Mouse (Mus musculus) myocyte (in vitro differentiated cells): Measurements from ENCODE around the gene Vezf1. TPM values are rescaled to one million over a fixed set of nuclear protein-coding genes. Genes with fewer than 3 reads are reported as not detected.

Source experiments
- H3K27me3 ChIP-seq: one replicate; pipeline ENCODE4 v1.6.1; 2011; ENCODE audit not compliant: control insufficient read depth, insufficient read depth, insufficient read length
- H3K36me3 ChIP-seq: one replicate; pipeline ENCODE4 v1.6.1; 2011; ENCODE audit not compliant: control insufficient read depth, insufficient read depth
- H3K4me2 ChIP-seq: one replicate; pipeline ENCODE4 v1.6.1; 2011; ENCODE audit warnings: low read depth, control low read depth
- H3K4me3 ChIP-seq: one replicate; pipeline ENCODE4 v1.5.1; 2011; ENCODE audit warnings: mild to moderate bottlenecking, control low read depth, moderate library complexity
- H3K79me2 ChIP-seq: one replicate; pipeline ENCODE4 v1.6.1; 2011; ENCODE audit not compliant: control insufficient read depth, insufficient read depth
- H3ac ChIP-seq: one replicate; pipeline ENCODE4 v1.6.1; 2011; ENCODE audit not compliant: control insufficient read depth, insufficient read length
- CEBPB ChIP-seq: IDR thresholded peaks from 2 replicates; pipeline ENCODE4 v1.6.1; 2011; ENCODE audit warnings: mild to moderate bottlenecking, moderate library complexity; ENCODE audit not compliant: poor library complexity, insufficient read depth, severe bottlenecking
- E2F4 ChIP-seq: IDR thresholded peaks from one replicate; pipeline ENCODE4 v1.6.1; 2011; ENCODE audit warnings: mild to moderate bottlenecking, control low read depth, moderate library complexity; ENCODE audit not compliant: insufficient read depth
- MAX ChIP-seq: IDR thresholded peaks from one replicate; pipeline ENCODE4 v1.6.1; 2011; ENCODE audit warnings: low read depth, mild to moderate bottlenecking, control low read depth
- MYOD1 ChIP-seq, 3 experiments: IDR thresholded peaks; one replicate each; pipeline ENCODE4 v1.6.1; 2011; ENCODE audit warnings: control low read depth in 2 of 3, low read depth in 2 of 3, mild to moderate bottlenecking in 2 of 3, moderate library complexity in 1 of 3; ENCODE audit not compliant: insufficient read length in 2 of 3, control insufficient read depth in 1 of 3
- MYOG ChIP-seq, 3 experiments: IDR thresholded peaks; one replicate each; pipeline ENCODE4 v1.6.1; 2011; ENCODE audit warnings: control low read depth in 2 of 3, low read depth in 2 of 3, mild to moderate bottlenecking in 2 of 3; ENCODE audit not compliant: insufficient read length in 2 of 3, control insufficient read depth in 1 of 3, insufficient read depth in 1 of 3
- POLR2A ChIP-seq: IDR thresholded peaks from one replicate; pipeline ENCODE4 v1.6.1; 2011; ENCODE audit warnings: low read depth, mild to moderate bottlenecking, control low read depth, moderate library complexity; ENCODE audit not compliant: insufficient read length
- POLR2AphosphoS2 ChIP-seq: IDR thresholded peaks from one replicate; pipeline ENCODE4 v1.6.1; 2011; ENCODE audit warnings: low read depth, control low read depth; ENCODE audit not compliant: insufficient read length
- REST ChIP-seq: IDR thresholded peaks from one replicate; pipeline ENCODE4 v1.6.1; 2011; ENCODE audit warnings: mild to moderate bottlenecking, control low read depth, moderate library complexity; ENCODE audit not compliant: insufficient read depth, insufficient read length
- SRF ChIP-seq: IDR thresholded peaks from one replicate; pipeline ENCODE4 v1.6.1; 2011; ENCODE audit warnings: low read depth; ENCODE audit not compliant: control insufficient read depth, insufficient read length
- TCF12 ChIP-seq: IDR thresholded peaks from one replicate; pipeline ENCODE4 v1.6.1; 2011; ENCODE audit warnings: mild to moderate bottlenecking, control low read depth; ENCODE audit not compliant: poor library complexity, insufficient read depth, severe bottlenecking
- TCF3 ChIP-seq: IDR thresholded peaks from one replicate; pipeline ENCODE4 v1.6.1; 2011; ENCODE audit warnings: low read depth, control low read depth; ENCODE audit not compliant: insufficient read length
- USF1 ChIP-seq: IDR thresholded peaks from one replicate; pipeline ENCODE4 v1.6.1; 2011; ENCODE audit warnings: low read depth, mild to moderate bottlenecking, control low read depth, moderate library complexity
- polyA plus RNA-seq: library from polyadenylated mRNA; unstranded; fragments of >200 nt; fragmentation: generic; extraction: Trizol; gene quantifications from one replicate; pipeline ENCODE4 v1.2.1, GENCODE M21; 2012; ENCODE audit warnings: missing spikeins

Vezf1 gene
- polyA plus RNA-seq, 1 experiment, result 17.7 TPM

DNA sequence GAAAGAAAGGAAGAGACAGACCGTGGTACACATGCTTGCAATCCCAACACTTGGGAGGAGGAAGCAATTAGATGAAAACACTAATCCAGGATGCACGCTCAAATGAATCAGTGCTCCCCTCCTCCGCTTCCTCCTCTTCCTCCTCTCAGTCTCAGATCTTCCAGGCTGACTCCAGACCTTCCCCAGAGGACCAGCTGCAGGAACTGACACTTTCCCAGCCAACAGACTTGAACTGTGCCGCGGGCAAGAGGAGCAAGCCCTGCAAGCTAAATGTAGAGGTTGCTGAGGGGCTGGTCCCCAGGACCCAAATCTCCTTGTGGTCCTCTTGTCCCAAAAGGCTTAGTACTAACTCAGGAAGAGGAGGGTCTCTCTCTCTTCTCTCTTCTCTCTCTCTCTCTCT is 21.1 kb downstream of the Vezf1 start:
- no peaks in the 10 kb centered on the region for H3K27me3 ChIP-seq

DNA sequence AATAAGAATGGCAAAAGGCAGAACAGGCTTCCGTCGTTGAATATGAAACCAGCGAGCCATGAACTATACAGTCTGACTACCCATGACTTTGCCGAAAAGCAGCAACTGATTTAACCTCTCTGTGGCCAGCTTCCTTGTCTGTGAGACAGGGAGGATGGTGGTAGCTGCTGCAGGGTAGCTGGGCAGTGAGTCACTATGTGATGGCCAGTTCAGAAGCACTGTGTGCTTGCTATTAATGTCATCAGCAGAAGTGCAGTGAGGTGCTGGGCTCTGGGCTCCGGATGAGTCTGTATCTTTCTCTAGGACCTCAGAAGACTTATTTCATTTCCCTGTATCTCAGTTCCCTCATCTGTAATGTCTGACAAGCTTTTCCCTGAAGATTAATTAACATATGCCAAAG is 22.2 kb downstream of the Vezf1 start:
- no peaks in the 10 kb centered on the region for H3K27me3 ChIP-seq
- no peak overlapping the region for H3ac ChIP-seq
- no peak overlapping the region for H3K4me3 ChIP-seq
- no peaks in the 10 kb centered on the region for H3K36me3 ChIP-seq
- TF ChIP-seq POLR2A (peak; percentile 44), REST (no peak), MYOD1 (IDR thresholded peaks at IDR 0.05; ENCODE audit: control insufficient read depth in 1 of 3, insufficient read length in 2 of 3, low read depth in 2 of 3) (no peak), POLR2AphosphoS2 (peak; percentile 55), TCF12 (no peak), MYOG (IDR thresholded peaks at IDR 0.05; ENCODE audit: control insufficient read depth in 1 of 3, insufficient read depth in 1 of 3, insufficient read length in 2 of 3, low read depth in 2 of 3) (no peak), SRF (no peak), E2F4 (no peak), USF1 (no peak), CEBPB (peak; percentile 95), MAX (no peak), TCF3 (no peak)
- H3K4me2 ChIP-seq, result peak overlapping the region; percentile 28
- no peaks in the 10 kb centered on the region for H3K79me2 ChIP-seq

More for the DNA sequence above, 21.1 kb downstream of the Vezf1 start:
- H3ac ChIP-seq, result no peak overlapping the region
- TF ChIP-seq MYOD1 (IDR thresholded peaks at IDR 0.05; ENCODE audit: control insufficient read depth in 1 of 3, insufficient read length in 2 of 3, low read depth in 2 of 3) (no peak), USF1 (no peak), POLR2A (no peak), REST (no peak)
- H3K79me2 ChIP-seq, result no peaks in the 10 kb centered on the region
- H3K4me3 ChIP-seq, result no peak overlapping the region
- peaks cover 2% of the 10 kb centered on the region for H3K36me3 ChIP-seq
- H3K4me2 ChIP-seq, result no peak overlapping the region

DNA sequence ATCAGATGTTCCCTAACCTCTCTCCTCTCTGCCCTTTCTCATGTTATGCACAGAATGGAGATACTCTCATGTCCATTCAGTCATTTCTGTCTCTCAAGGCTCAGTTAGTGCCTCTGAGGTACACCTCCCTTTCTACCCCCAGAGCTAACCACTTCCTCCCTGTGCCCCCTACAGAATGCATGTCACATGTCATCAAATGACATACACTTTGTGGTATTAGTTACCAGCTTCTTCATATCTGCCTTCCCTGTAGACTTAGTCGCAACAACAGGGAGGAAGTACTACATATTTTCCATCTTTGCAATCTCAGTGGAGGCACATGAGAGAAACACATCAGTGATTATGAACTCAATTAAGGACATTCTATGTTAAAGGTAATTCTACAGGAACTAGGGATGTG is 23.9 kb downstream of the Vezf1 start:
- no peak overlapping the region for H3K4me3 ChIP-seq
- H3K79me2 ChIP-seq, result no peaks in the 10 kb centered on the region
- no peak overlapping the region for H3K4me2 ChIP-seq
- H3K36me3 ChIP-seq, result no peaks in the 10 kb centered on the region
- no peak for TF ChIP-seq MAX
- no peak for TF ChIP-seq USF1
- no peaks in the 10 kb centered on the region for H3K27me3 ChIP-seq
- no peak overlapping the region for H3ac ChIP-seq

DNA sequence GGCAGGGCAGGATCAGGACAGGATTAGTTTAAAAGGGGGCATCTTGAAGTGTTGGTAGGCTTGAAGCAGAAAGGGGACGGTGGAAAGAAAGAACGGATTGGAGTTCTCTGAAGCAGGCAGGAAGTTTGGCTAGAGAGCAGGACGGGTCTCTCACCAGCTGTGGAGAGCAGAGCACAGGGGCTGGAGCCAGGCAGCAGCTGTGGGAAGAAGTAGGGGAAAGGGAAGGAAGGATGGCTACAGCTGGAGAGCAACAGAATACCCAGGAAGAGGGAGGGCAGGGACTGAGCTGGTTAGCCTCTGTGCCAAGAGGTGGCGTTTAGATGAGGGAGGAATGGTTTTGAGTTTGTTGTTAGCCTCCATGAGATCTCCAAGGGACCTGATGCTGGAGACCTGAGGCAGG is 29.1 kb downstream of the Vezf1 start:
- H3K36me3 ChIP-seq, result no peaks in the 10 kb centered on the region
- no peak overlapping the region for H3ac ChIP-seq
- H3K4me2 ChIP-seq, result peak overlapping the region; percentile 48
- H3K79me2 ChIP-seq, result peaks cover 20% of the 10 kb centered on the region
- H3K27me3 ChIP-seq, result no peaks in the 10 kb centered on the region
- no peak overlapping the region for H3K4me3 ChIP-seq
- TF ChIP-seq MAX, result no peak
- peak in 2 of 3 experiments; percentile 57 to 79 for TF ChIP-seq MYOD1 (IDR thresholded peaks at IDR 0.05; ENCODE audit: control insufficient read depth in 1 of 3, insufficient read length in 2 of 3, low read depth in 2 of 3)
- TF ChIP-seq SRF, result no peak
- TF ChIP-seq USF1, result no peak
- no peak for TF ChIP-seq TCF3
- no peak for TF ChIP-seq POLR2A
- no peak for TF ChIP-seq CEBPB
- TF ChIP-seq POLR2AphosphoS2, result no peak
- no peak for TF ChIP-seq TCF12
- no peak for TF ChIP-seq REST
- TF ChIP-seq E2F4, result no peak
- TF ChIP-seq MYOG (IDR thresholded peaks at IDR 0.05; ENCODE audit: control insufficient read depth in 1 of 3, insufficient read depth in 1 of 3, insufficient read length in 2 of 3, low read depth in 2 of 3), result peak; percentile 12 to 50 (median 45)

DNA sequence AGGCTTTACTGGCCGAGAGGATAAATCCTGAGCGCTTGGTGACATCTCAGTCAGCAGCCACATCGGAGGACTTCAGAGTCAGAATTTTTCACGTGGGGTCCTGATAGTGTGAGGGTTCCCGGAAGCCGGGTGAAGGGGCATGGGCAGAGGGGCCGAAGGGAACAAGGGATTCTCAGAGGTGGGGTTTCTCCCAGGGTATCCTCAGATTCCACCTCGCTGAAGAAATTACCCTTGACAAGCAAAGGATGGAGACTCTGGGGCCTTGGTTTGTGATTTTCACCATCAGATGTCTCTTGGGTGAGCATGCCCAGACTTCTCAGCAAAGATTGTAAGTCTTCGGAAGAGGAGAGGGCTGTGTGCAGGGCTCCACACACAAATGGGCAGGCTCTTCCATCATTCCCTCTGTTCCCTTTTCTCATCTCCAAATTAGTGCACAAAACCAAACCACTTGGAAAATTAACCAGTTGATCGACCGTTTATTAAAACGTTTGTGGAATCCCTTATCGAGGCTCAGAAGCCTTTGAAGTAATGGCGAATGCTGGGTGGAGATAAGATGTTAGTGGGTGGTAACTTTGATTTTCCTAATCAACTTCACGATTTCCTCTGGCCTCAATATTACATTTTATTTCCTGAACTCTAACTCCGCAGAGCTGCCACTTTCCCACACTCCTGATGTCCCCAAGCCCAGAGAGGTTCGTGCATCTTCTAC is 30.1 kb downstream of the Vezf1 start, which contains the start of gene Cuedc1:
Gene Cuedc1, plus strand, starts transcription at position 38 of the 709 bp plus-strand sequence.
- H3K4me3 ChIP-seq, result peak within 1 kb of the TSS; percentile 47
- H3K4me2 ChIP-seq, result peak within 1 kb of the TSS; percentile 90
- no peaks in the 10 kb centered on the region for H3K36me3 ChIP-seq
- TF ChIP-seq MAX (no peak), TCF12 (no peak), REST (no peak), CEBPB (no peak), SRF (no peak), POLR2AphosphoS2 (no peak), POLR2A (no peak), E2F4 (no peak), USF1 (no peak), TCF3 (no peak), MYOG (IDR thresholded peaks at IDR 0.05; ENCODE audit: control insufficient read depth in 1 of 3, insufficient read depth in 1 of 3, insufficient read length in 2 of 3, low read depth in 2 of 3) (no peak), MYOD1 (IDR thresholded peaks at IDR 0.05; ENCODE audit: control insufficient read depth in 1 of 3, insufficient read length in 2 of 3, low read depth in 2 of 3) (no peak)
- no peaks in the 10 kb centered on the region for H3K27me3 ChIP-seq
- peaks cover 24% of the 10 kb centered on the region for H3K79me2 ChIP-seq
- peak within 1 kb of the TSS; percentile 85 for H3ac ChIP-seq
